Mouse (Mus musculus) midbrain, embryonic 11.5 days (tissue): Measurements from ENCODE around the gene Cir1. TPM values are rescaled to one million over a fixed set of nuclear protein-coding genes. Genes with fewer than 3 reads are reported as not detected.

Experiments used
- ATAC-seq: fragments of 200-750 bp; cut with Nextera tagmentation; 2 replicates; pipeline ENCODE4 v1.8.0; 2017; ENCODE audit warnings: moderate TSS enrichment, moderate library complexity; ENCODE audit not compliant: low FRiP score
- DNase-seq: peaks from one replicate; pipeline ENCODE4 v3.0.0; 2015; ENCODE audit warnings: low spot score; ENCODE audit errors: missing footprints
- H3K27ac ChIP-seq: fragments of 300-500 bp; sonication (generic); 2 replicates; pipeline ENCODE4 v1.5.1; 2014; ENCODE audit warnings: low read depth, low read length
- H3K27me3 ChIP-seq: fragments of 300-500 bp; sonication (generic); 2 replicates; pipeline ENCODE4 v1.6.1; 2014; ENCODE audit warnings: mild to moderate bottlenecking, low read length, moderate library complexity, mixed read lengths; ENCODE audit not compliant: control insufficient read depth, insufficient read depth
- H3K36me3 ChIP-seq: fragments of 300-500 bp; sonication (generic); 2 replicates; pipeline ENCODE4 v1.6.1; 2014; ENCODE audit warnings: mild to moderate bottlenecking, low read length, moderate library complexity, mixed read lengths; ENCODE audit not compliant: control insufficient read depth, insufficient read depth
- H3K4me1 ChIP-seq: fragments of 300-500 bp; sonication (generic); 2 replicates; pipeline ENCODE4 v1.6.1; 2014; ENCODE audit warnings: low read length; ENCODE audit not compliant: control insufficient read depth, insufficient read depth
- H3K4me2 ChIP-seq: fragments of 300-500 bp; sonication (generic); 2 replicates; pipeline ENCODE4 v1.6.1; 2014; ENCODE audit warnings: mild to moderate bottlenecking, moderate library complexity
- H3K4me3 ChIP-seq: fragments of 300-500 bp; sonication (generic); 2 replicates; pipeline ENCODE4 v1.5.1; 2014; ENCODE audit warnings: low read depth, low read length
- H3K9ac ChIP-seq: fragments of 300-500 bp; sonication (generic); 2 replicates; pipeline ENCODE4 v1.6.1; 2014; ENCODE audit warnings: low read length
- H3K9me3 ChIP-seq: fragments of 300-500 bp; sonication (generic); 2 replicates; pipeline ENCODE4 v1.6.1; 2016; ENCODE audit warnings: low read length; ENCODE audit not compliant: control insufficient read depth
- WGBS: fragments of 180-500 bp; shearing (Covaris S2); extraction: QIAGEN DNeasy Blood & Tissue Kit; methylation state at CpG from one replicate; pipeline ENCODE4 v1.1.7; 2014; 5-methylcytosine and 5-hydroxymethylcytosine counted together
- polyA plus RNA-seq: library from polyadenylated mRNA; unstranded; fragments of >200 nt; fragmentation: Nextera tagmentation; extraction: Ambion mirVana; gene quantifications from 2 replicates; pipeline ENCODE4 v1.2.1, GENCODE M21; 2014

Cir1 gene
- polyA plus RNA-seq, 1 experiment from 2014 or later = 21.4 TPM

DNA sequence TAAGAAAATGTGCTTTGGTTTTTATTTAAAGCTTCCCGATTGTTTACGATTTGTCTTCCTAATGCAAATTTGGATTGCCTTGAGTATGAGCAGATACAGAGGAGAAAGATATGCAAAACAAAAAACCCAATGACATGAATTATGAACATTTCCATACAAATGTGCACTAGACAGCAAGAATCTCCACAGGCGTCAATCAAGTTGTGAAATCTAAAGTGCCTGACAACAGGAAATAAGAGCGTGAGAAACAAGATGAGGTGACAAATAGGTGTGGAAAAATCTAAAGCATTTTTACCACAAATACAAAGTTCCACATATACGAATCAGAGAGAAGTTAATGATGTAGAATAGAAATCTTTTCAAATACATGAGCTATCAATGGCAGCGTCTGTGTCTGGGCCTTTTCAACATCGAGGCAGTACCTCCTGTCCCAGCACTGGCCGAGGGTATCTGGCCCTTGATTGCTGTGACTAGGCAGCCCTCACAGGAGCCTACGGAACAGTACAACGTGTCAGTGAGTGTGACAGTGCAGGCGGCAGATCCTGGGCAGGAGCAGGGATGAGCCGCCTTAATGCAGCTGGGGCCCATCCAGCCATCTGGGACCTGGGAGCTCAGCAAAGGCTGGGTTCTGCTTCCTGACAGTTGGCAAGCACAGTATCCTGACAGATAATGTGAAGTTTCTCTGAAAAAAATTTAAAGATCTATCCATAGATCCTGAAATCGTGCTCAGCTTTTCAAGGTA, 34.0 kb upstream of the Cir1 start:
- no peak for ATAC-seq
- no peak overlapping the region for H3K27ac ChIP-seq
- DNase-seq = no peak

DNA sequence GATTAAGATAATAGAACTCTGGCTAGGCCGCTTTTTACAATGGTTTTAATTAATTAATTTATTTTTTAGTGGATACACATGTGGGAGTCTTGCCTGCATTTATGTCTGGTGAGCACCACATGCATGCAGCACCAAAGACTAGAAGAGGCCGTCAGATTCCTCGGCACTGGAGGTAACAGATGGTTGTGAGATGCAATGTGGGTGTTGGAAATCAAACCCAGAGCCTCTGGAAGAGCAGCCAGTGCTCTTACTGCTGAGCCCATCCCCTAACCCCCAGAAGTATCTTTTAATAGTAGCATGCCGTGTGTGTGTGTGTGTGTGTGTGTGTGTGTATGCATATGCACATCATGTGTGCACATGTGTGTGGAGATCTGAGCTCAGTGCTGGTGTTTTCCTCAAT, 32.7 kb upstream of the Cir1 start:
- H3K36me3 ChIP-seq = no peaks in the 10 kb centered on the region
- WGBS = 88% methylated on average over 4 of the region's 4 CpGs
- no peaks in the 10 kb centered on the region for H3K9me3 ChIP-seq
- no peak overlapping the region for H3K4me3 ChIP-seq
- H3K4me2 ChIP-seq = no peak overlapping the region
- H3K9ac ChIP-seq = no peak overlapping the region
- no peaks in the 10 kb centered on the region for H3K27me3 ChIP-seq
- ATAC-seq (no peak), DNase-seq (no peak)
- H3K4me1 ChIP-seq = no peaks in the 10 kb centered on the region
- H3K27ac ChIP-seq = no peak overlapping the region

More for the DNA sequence above, 34.0 kb upstream of the Cir1 start:
- Histone ChIP-seq H3K4me3 (no peak overlapping the region), H3K4me1 (no peaks in the 10 kb centered on the region), H3K9me3 (no peaks in the 10 kb centered on the region), H3K4me2 (no peak overlapping the region), H3K36me3 (no peaks in the 10 kb centered on the region), H3K27me3 (no peaks in the 10 kb centered on the region), H3K9ac (no peak overlapping the region)
- WGBS = 74% methylated on average over 13 of the region's 13 CpGs

DNA sequence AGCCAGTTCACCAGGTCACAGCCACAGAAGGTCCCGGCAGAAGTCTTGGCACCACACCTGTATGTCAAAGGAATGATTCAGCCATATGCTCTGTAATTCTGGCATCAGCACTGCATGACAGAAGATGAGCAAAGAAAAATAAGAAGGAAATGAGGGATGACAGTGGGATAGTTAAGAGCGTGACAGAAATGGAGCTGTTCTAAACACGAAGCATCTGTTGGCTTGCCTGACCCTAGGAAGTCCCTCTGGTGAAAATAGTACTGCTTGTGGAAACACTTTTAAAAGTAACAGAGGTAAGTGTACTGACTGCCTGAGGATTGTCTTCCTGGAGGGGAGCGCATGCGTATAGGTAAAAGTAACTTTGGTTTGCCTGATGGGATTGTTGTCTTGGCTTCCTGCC, 31.2 kb upstream of the Cir1 start:
- 93% methylated on average over 5 of the region's 5 CpGs for WGBS
- Histone ChIP-seq H3K4me1 (no peaks in the 10 kb centered on the region), H3K27ac (no peak overlapping the region), H3K4me2 (no peak overlapping the region), H3K27me3 (no peaks in the 10 kb centered on the region), H3K9ac (no peak overlapping the region), H3K36me3 (no peaks in the 10 kb centered on the region), H3K9me3 (no peaks in the 10 kb centered on the region), H3K4me3 (no peak overlapping the region)
- no peak for DNase-seq
- no peak for ATAC-seq

DNA sequence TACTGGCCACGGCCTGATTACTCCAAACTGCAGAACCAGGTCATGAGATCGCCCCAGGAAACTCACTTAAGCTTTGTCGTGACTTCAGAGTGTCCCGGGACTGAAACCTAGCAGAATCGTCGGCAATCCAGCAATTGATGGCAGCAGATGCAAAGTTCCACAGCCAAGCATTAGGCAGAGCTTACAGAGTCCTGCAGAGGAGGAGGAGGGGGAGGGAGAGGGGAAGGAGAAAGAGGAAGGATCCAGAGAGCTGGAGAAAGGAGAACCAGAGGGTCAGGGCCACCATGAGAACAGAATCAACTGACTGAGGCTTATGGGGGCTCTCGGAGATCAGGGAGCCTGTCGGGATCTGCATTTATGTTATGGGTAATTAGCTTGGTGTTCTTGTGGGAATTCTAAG, 25.9 kb upstream of the Cir1 start:
- Histone ChIP-seq H3K4me1 (no peaks in the 10 kb centered on the region), H3K4me3 (no peak overlapping the region), H3K27ac (no peak overlapping the region), H3K9ac (no peak overlapping the region), H3K36me3 (no peaks in the 10 kb centered on the region), H3K9me3 (no peaks in the 10 kb centered on the region), H3K4me2 (no peak overlapping the region), H3K27me3 (no peaks in the 10 kb centered on the region)
- 73% methylated on average over 8 of the region's 8 CpGs for WGBS
- ATAC-seq = no peak
- DNase-seq = no peak

DNA sequence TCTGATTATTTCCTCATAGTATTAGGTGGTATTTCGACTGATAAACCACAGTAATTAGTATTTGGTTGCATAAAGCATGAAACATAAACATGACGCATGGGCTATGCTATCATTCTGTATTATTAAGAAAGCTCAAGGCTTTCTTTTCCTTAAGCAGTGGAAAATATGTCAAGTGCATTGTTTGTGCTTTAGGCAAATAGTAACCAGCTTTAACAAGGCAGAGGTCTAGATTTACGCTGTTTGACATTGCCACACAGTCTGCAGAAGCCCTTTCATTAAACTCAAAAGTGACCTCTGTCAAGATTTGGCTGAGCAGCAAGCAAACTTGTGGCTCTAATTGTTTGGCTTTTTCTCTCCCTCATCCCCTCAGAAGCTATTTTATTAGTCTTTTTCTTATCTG, 23.4 kb upstream of the Cir1 start:
- Histone ChIP-seq H3K27me3 (no peaks in the 10 kb centered on the region), H3K4me3 (no peak overlapping the region), H3K9me3 (no peaks in the 10 kb centered on the region), H3K9ac (no peak overlapping the region), H3K36me3 (no peaks in the 10 kb centered on the region), H3K4me2 (no peak overlapping the region), H3K27ac (no peak overlapping the region), H3K4me1 (no peaks in the 10 kb centered on the region)
- no peak for DNase-seq
- no peak for ATAC-seq
- 91% methylated on average over 3 of the region's 3 CpGs for WGBS

DNA sequence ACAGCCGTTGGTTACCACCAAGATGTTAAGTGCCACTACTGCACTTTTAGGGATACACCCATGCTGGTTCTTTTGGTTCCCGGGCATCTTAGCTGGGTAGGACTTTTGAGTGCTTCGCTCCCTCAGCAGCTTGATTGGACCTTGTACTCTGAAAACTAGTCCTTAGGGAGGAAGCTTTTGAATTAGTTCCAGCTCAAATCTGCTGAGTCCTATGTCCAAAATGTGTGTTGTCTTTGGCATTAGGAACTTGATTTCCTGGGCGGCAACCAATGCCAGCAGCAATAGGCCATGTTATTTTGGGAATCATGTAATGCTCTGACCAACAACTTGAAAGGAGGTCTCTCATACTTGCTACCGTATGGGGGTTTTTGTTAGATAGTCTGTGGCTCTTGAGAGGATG, 13.4 kb upstream of the Cir1 start:
- DNase-seq (no peak), ATAC-seq (no peak)
- 86% methylated on average over 5 of the region's 5 CpGs for WGBS
- no peak overlapping the region for H3K4me3 ChIP-seq
- no peaks in the 10 kb centered on the region for H3K27me3 ChIP-seq
- no peak overlapping the region for H3K4me2 ChIP-seq
- H3K36me3 ChIP-seq = no peaks in the 10 kb centered on the region
- no peaks in the 10 kb centered on the region for H3K4me1 ChIP-seq
- no peak overlapping the region for H3K9ac ChIP-seq
- H3K27ac ChIP-seq = no peak overlapping the region
- no peaks in the 10 kb centered on the region for H3K9me3 ChIP-seq

DNA sequence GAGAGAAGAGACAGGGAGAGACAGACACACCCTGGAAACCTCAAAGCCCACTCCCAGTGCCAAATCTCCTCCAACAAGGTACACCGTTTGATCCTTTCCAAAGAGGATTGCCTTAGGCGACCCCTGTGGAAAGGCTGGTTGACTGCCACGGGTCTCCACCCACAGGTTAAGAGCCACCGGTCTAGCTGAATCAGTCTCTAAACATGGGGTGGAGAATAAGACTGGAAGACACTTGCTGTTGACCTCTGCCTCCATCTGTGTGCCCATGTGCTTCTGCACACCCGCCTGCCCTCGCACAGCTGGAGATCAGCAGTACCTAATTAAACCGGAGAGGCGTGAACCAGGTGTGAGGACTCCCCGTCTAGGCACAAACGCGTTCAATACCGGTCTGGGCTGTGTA, 10.5 kb upstream of the Cir1 start:
- Histone ChIP-seq H3K27me3 (no peaks in the 10 kb centered on the region), H3K27ac (no peak overlapping the region), H3K4me3 (no peak overlapping the region), H3K9ac (no peak overlapping the region), H3K4me2 (no peak overlapping the region), H3K9me3 (no peaks in the 10 kb centered on the region), H3K4me1 (no peaks in the 10 kb centered on the region), H3K36me3 (no peaks in the 10 kb centered on the region)
- ATAC-seq (no peak), DNase-seq (no peak)
- 77% methylated on average over 12 of the region's 12 CpGs for WGBS

DNA sequence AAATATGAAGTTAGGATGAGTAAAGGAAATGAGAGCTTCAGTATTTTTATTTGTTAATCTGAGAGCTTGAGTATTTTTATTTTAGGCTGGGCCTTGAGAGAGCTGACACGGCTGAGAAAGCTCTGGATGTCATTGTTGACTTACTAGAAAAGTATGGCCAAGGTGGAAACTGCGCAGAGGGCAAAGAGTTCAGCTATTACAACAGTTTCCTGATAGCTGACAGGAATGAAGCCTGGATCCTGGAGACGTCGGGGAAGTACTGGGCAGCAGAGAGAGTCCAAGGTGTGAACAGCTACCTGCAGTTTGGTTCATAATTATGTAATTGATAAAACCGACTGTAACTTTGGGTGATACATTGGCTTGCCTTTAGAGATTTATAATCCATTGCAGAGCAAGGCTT, 6.7 kb upstream of the Cir1 start:
- ATAC-seq (no peak), DNase-seq (no peak)
- Histone ChIP-seq H3K9ac (no peak overlapping the region), H3K27me3 (no peaks in the 10 kb centered on the region), H3K4me3 (no peak overlapping the region), H3K27ac (no peak overlapping the region), H3K9me3 (no peaks in the 10 kb centered on the region), H3K36me3 (no peaks in the 10 kb centered on the region), H3K4me1 (no peaks in the 10 kb centered on the region), H3K4me2 (no peak overlapping the region)
- 87% methylated on average over 5 of the region's 5 CpGs for WGBS

DNA sequence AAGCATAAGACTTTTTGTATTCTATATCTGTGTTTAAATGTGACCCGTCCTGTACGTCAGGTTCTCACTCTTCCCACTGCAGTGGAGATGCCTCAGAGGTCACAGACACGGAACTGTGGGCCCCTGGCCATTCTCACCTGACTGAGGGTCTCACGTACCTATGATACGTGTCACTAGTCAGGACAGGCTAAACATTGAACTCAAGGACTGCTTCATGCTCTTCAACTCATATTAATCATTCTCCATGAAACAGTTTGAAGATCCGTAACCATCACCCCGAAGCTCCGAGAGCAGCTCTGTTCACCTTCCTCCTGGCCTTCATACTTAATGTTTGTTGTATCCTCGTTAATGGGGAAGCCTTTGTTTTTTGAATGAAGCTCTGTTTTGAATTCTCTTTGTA, 4.9 kb upstream of the Cir1 start:
- H3K27me3 ChIP-seq = no peaks in the 10 kb centered on the region
- H3K36me3 ChIP-seq = no peaks in the 10 kb centered on the region
- H3K4me3 ChIP-seq = no peak overlapping the region
- ATAC-seq (no peak), DNase-seq (no peak)
- H3K9ac ChIP-seq = no peak overlapping the region
- H3K4me2 ChIP-seq = no peak overlapping the region
- H3K9me3 ChIP-seq = no peaks in the 10 kb centered on the region
- no peak overlapping the region for H3K27ac ChIP-seq
- WGBS = 91% methylated on average over 9 of the region's 9 CpGs
- H3K4me1 ChIP-seq = 0 out of 2 replicates have a peak, but pooled peaks cover 2% of the 10 kb centered on the region
